Mouse (Mus musculus): ENCODE measurements around the gene 4931440F15Rik. TPM values are rescaled to one million over a fixed set of nuclear protein-coding genes. Genes with fewer than 3 reads are reported as not detected.

The 4931440F15Rik gene
- polyA plus RNA-seq, 1 experiment from 2014 or later: 0.08 TPM

Other genes starting within 250 kb of the 4931440F15Rik start
- 43.0 and 44.3 TPM in 2 replicates for gene Rtn4, start 132.7 kb downstream of the 4931440F15Rik start, polyA plus RNA-seq (2015; fragmentation: Nextera tagmentation; extraction: Ambion mirVana)
- 0.25 and 0.83 TPM in 2 replicates for gene Eml6, start 200.4 kb upstream of the 4931440F15Rik start, polyA plus RNA-seq (2015; fragmentation: Nextera tagmentation; extraction: Ambion mirVana)